Mouse (Mus musculus) liver, embryonic 14.5 days (tissue): ENCODE data around the gene Stam2. TPM values are rescaled to one million over a fixed set of nuclear protein-coding genes. Genes with fewer than 3 reads are reported as not detected.

Experiments
- ATAC-seq: fragments of 200-750 bp; cut with Nextera tagmentation; 2 replicates; pipeline ENCODE4 v1.8.0; 2017; ENCODE audit warnings: moderate number of reproducible peaks, mild to moderate bottlenecking, moderate library complexity; ENCODE audit not compliant: insufficient read depth
- DNase-seq, 3 experiments: peaks; one replicate each; pipeline ENCODE4 v3.0.0-alpha.2; 2012 to 2013; ENCODE audit warnings: low read depth in 3 of 3, low spot score in 3 of 3
- H3K27ac ChIP-seq: fragments of 300-500 bp; sonication (generic); 2 replicates; pipeline ENCODE4 v1.5.1; 2014; ENCODE audit warnings: moderate library complexity, mild to moderate bottlenecking, control low read depth, inconsistent platforms
- H3K27me3 ChIP-seq: fragments of 300-500 bp; sonication (generic); 2 replicates; pipeline ENCODE4 v1.6.1; 2014; ENCODE audit warnings: mild to moderate bottlenecking, low read length, moderate library complexity; ENCODE audit not compliant: control insufficient read depth, insufficient read depth
- H3K36me3 ChIP-seq: fragments of 300-500 bp; sonication (generic); replicated peaks from 2 replicates; pipeline ENCODE4 v1.6.1; 2014; ENCODE audit warnings: low read depth; ENCODE audit not compliant: control insufficient read depth, insufficient read depth
- H3K4me1 ChIP-seq, 2 experiments: fragments of 200-500 bp in 1 of 2; fragments of 300-500 bp in 1 of 2; sonication (generic) in 1 of 2; replicated peaks; 2 replicates each; pipeline ENCODE4 v1.6.1; 2012 to 2014; ENCODE audit warnings: antibody characterized with exemption in 1 of 2, inconsistent platforms in 1 of 2, low read length in 1 of 2; ENCODE audit not compliant: control insufficient read depth in 2 of 2, insufficient read depth in 2 of 2
- H3K4me2 ChIP-seq: fragments of 300-500 bp; sonication (generic); 2 replicates; pipeline ENCODE4 v1.6.1; 2014; ENCODE audit warnings: low read depth, mild to moderate bottlenecking, control low read depth, moderate library complexity
- H3K4me3 ChIP-seq, 2 experiments: fragments of 200-500 bp in 1 of 2; fragments of 300-500 bp in 1 of 2; sonication (generic) in 1 of 2; 2 replicates each; pipeline ENCODE4 v1.5.1; 2012 to 2014; ENCODE audit warnings: low read depth in 2 of 2, low read length in 2 of 2, mild to moderate bottlenecking in 2 of 2, control low read depth in 1 of 2, inconsistent platforms in 1 of 2, moderate library complexity in 1 of 2; ENCODE audit not compliant: insufficient read depth in 1 of 2
- H3K9ac ChIP-seq: fragments of 300-500 bp; sonication (generic); replicated peaks from 2 replicates; pipeline ENCODE4 v1.6.1; 2014; ENCODE audit warnings: mild to moderate bottlenecking, control low read depth, moderate library complexity
- H3K9me3 ChIP-seq: fragments of 300-500 bp; sonication (generic); 2 replicates; pipeline ENCODE4 v1.6.1; 2016; ENCODE audit warnings: low read length, mixed read lengths; ENCODE audit not compliant: control insufficient read depth
- CTCF ChIP-seq: IDR thresholded peaks from 2 replicates; pipeline ENCODE4 v1.5.1; 2016; ENCODE audit warnings: antibody characterized with exemption, low read depth, control low read depth
- EP300 ChIP-seq: IDR thresholded peaks from 2 replicates; pipeline ENCODE4 v1.6.1; 2016; ENCODE audit warnings: antibody characterized with exemption, low read depth
- WGBS: fragments of 180-500 bp; shearing (Covaris S2); extraction: QIAGEN DNeasy Blood & Tissue Kit; methylation state at CpG from one replicate; pipeline ENCODE4 v1.1.7; 2014; ENCODE audit not compliant: insufficient replicate concordance; 5-methylcytosine and 5-hydroxymethylcytosine counted together
- polyA plus RNA-seq, 2 experiments: library from polyadenylated mRNA; depleted of rRNA in 1 of 2; stranded (reverse) in 1 of 2; unstranded in 1 of 2; fragments of >200 nt; fragmentation: Nextera tagmentation in 1 of 2; extraction: Ambion mirVana in 1 of 2; gene quantifications; 2 replicates each; pipeline versions ENCODE4 v1.2.1 to v1.2.3; 2012 to 2014

Gene Stam2
- polyA plus RNA-seq, 2 experiments = 2.9 to 9.4 TPM

- DNase-seq = no peak
- WGBS = 2% methylated on average over 55 of the region's 77 CpGs
- Histone ChIP-seq H3K4me2 (peak within 1 kb of the TSS; percentile 58), H3K4me3 (peak within 1 kb of the TSS; percentile 37 to 44), H3K36me3 (no peaks in the 10 kb centered on the region), H3K27ac (no peak within 1 kb of the TSS), H3K9me3 (no peaks in the 10 kb centered on the region), H3K9ac (no peak within 1 kb of the TSS), H3K4me1 (peaks cover 0 to 2% of the 10 kb centered on the region in 2 experiments; a peak in 1 of 4 replicates), H3K27me3 (peaks cover 35% of the 10 kb centered on the region)
- TF ChIP-seq EP300 = no peak
- peak; percentile 37; the same call in 1 of the 2 replicates for ATAC-seq
These were observed 65.8 kb downstream of the Stam2 start, which contains the start of gene Cacnb4 for GRCm38 (mm10) chr2:52676023-52676912. Gene Cacnb4 (minus strand): TSS chr2:52676831.

GRCm38 (mm10) chr2:52675278-52675987, 66.6 kb downstream of the Stam2 start:
- DNase-seq = no peak
- Histone ChIP-seq H3K4me2 (peak overlapping the region; percentile 58), H3K27me3 (peaks cover 35% of the 10 kb centered on the region), H3K27ac (no peak overlapping the region), H3K36me3 (no peaks in the 10 kb centered on the region), H3K4me1 (peaks cover 0 to 2% of the 10 kb centered on the region in 2 experiments; a peak in 1 of 4 replicates), H3K4me3 (peak overlapping the region; percentile 37 to 44), H3K9ac (no peak overlapping the region), H3K9me3 (no peaks in the 10 kb centered on the region)
- 1% methylated on average over 37 of the region's 42 CpGs for WGBS
- TF ChIP-seq EP300 = no peak
- TF ChIP-seq CTCF = no peak
- ATAC-seq = no peak

- peaks cover 0 to 2% of the 10 kb centered on the region in 2 experiments; a peak in 1 of 4 replicates for H3K4me1 ChIP-seq
- H3K27me3 ChIP-seq = peaks cover 35% of the 10 kb centered on the region
- H3K36me3 ChIP-seq = no peaks in the 10 kb centered on the region
- 1% methylated on average over 19 of the region's 19 CpGs for WGBS
- H3K4me3 ChIP-seq = no peak overlapping the region; a peak in 1 of 4 replicates
- no peak for DNase-seq
- H3K9me3 ChIP-seq = no peaks in the 10 kb centered on the region
- H3K9ac ChIP-seq = no peak overlapping the region
- H3K4me2 ChIP-seq = peak overlapping the region; percentile 58
- H3K27ac ChIP-seq = no peak overlapping the region
- TF ChIP-seq CTCF (no peak), EP300 (no peak)
- no peak for ATAC-seq
These were observed 67.2 kb downstream of the Stam2 start for GRCm38 (mm10) chr2:52674886-52675277.

GRCm38 (mm10) chr2:52673172-52673571, 68.9 kb downstream of the Stam2 start:
- ATAC-seq (no peak), DNase-seq (no peak)
- Histone ChIP-seq H3K4me1 (peaks cover 0 to 2% of the 10 kb centered on the region in 2 experiments; a peak in 1 of 4 replicates), H3K9me3 (no peaks in the 10 kb centered on the region), H3K4me3 (no peak overlapping the region), H3K27ac (no peak overlapping the region), H3K9ac (no peak overlapping the region), H3K4me2 (no peak overlapping the region), H3K27me3 (peaks cover 35% of the 10 kb centered on the region), H3K36me3 (no peaks in the 10 kb centered on the region)
- TF ChIP-seq EP300 (no peak), CTCF (no peak)
- 44% methylated on average over 1 of the region's 1 CpGs for WGBS

GRCm38 (mm10) chr2:52670733-52671132, 71.3 kb downstream of the Stam2 start:
- WGBS = 64% methylated on average over 5 of the region's 5 CpGs
- H3K27ac ChIP-seq = no peak overlapping the region
- H3K9me3 ChIP-seq = no peaks in the 10 kb centered on the region
- H3K36me3 ChIP-seq = no peaks in the 10 kb centered on the region
- H3K4me2 ChIP-seq = no peak overlapping the region
- H3K4me1 ChIP-seq = no peaks in the 10 kb centered on the region
- DNase-seq = no peak
- TF ChIP-seq EP300 (no peak), CTCF (no peak)
- H3K27me3 ChIP-seq = peaks cover 23% of the 10 kb centered on the region
- ATAC-seq = no peak
- H3K9ac ChIP-seq = no peak overlapping the region
- H3K4me3 ChIP-seq = no peak overlapping the region
